ENCODE assay signal across 8 mouse cellular contexts in the genomic region with DNA sequence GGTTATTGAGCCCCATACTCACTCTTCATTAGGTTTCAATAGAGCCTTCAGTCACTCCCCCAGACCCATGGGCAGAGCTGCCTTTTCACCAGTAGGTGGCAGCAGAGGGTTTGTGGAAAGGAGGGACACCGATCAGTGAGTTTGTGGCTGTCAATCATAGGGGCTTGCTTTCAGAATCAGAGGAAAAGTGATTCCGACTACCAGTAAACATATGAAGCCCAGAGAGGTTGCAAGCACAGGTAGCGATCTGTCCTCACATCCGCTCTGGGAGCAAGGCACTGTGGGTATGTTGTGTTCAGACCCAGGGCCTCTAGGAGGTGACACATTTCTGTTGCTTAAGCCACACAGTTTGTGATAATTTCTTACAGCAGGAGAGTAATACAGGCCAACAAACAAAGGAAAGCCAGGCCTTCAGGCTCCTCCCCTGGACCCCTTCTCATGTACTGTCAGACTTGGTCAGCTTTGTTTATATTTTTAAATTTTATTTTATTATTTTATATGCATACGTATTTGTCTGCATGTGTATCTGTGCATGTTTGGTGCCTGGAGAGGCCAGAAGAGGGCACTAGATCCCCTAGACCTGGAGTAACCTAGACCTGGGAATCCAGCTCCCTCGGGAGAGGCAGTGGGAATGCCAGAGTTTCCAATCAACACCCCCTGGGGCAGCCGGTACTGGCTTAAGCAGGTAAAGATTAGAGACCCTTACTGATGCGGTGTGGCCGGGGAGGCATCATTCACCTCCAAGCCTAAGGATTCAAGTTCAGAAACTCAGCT. TPM values are rescaled to one million over a fixed set of nuclear protein-coding genes. Genes with fewer than 3 reads are reported as not detected.
DNase-seq lines count a peak whose midpoint lies in the region; ATAC-seq and TF ChIP-seq lines count a peak whose summit lies in the region.

No protein-coding gene starts in this region.

- H3K9me3 ChIP-seq in E14TG2a.4 (ENCODE audit: low read length), result peaks cover 8% of the 10 kb centered on the region; the same call in 1 of the 2 replicates
- H3K9me3 ChIP-seq in heart, embryonic 16.5 days (replicated peaks; ENCODE audit: control insufficient read depth, low read length), result no peaks in the 10 kb centered on the region
- no peaks in the 10 kb centered on the region for H3K9me3 ChIP-seq in liver, postnatal 0 days (ENCODE audit: low read length)
- no peaks in the 10 kb centered on the region for H3K9me3 ChIP-seq in neural tube, embryonic 12.5 days
- H3K9me3 ChIP-seq in stomach, embryonic 16.5 days (replicated peaks; ENCODE audit: control insufficient read depth, low read length), result no peaks in the 10 kb centered on the region

- 3% methylated on average over 9 of the region's 9 CpGs for WGBS in heart, embryonic 16.5 days
- WGBS in liver, postnatal 0 days (ENCODE audit: insufficient replicate concordance), result 14% methylated on average over 9 of the region's 9 CpGs
- 8% methylated on average over 9 of the region's 9 CpGs for WGBS in neural tube, embryonic 12.5 days
- WGBS in stomach, embryonic 16.5 days, result 9% methylated on average over 9 of the region's 9 CpGs

- no peak overlapping the region for H3K4me3 ChIP-seq in E14TG2a.4 (replicated peaks; ENCODE audit: low read length)
- peak overlapping the region; percentile 47 for H3K4me3 ChIP-seq in heart, embryonic 16.5 days (ENCODE audit: low read length)
- peak overlapping the region; percentile 16 for H3K4me3 ChIP-seq in liver, postnatal 0 days (ENCODE audit: low read depth, low read length)
- H3K4me3 ChIP-seq in neural tube, embryonic 12.5 days, result peak overlapping the region; percentile 15; the same call in 1 of the 2 replicates
- peak overlapping the region; percentile 39 for H3K4me3 ChIP-seq in stomach, embryonic 16.5 days (replicated peaks; ENCODE audit: low read length)

- peak overlapping the region; percentile 59 for H3K4me2 ChIP-seq in heart, embryonic 16.5 days (ENCODE audit: low read depth, low read length)
- peak overlapping the region; percentile 56 for H3K4me2 ChIP-seq in liver, postnatal 0 days (ENCODE audit: low read depth, low read length)
- peak overlapping the region; percentile 54 for H3K4me2 ChIP-seq in neural tube, embryonic 12.5 days (replicated peaks)
- H3K4me2 ChIP-seq in stomach, embryonic 16.5 days (ENCODE audit: low read depth, low read length), result peak overlapping the region; percentile 50

- peak; percentile 93 for DNase-seq in brain, embryonic 14.5 days (ENCODE audit: low read depth)
- DNase-seq in kidney, postnatal 25 days, result peak; percentile 69
- peak; percentile 74 for DNase-seq in liver, postnatal 0 days

- no peak for TF ChIP-seq EP300 in liver, postnatal 0 days (IDR thresholded peaks at IDR 0.05; ENCODE audit: low read depth)

- ATAC-seq in erythroid progenitor cell, adult 5-6 weeks (replicated peaks; ENCODE audit: low FRiP score, poor library complexity, severe bottlenecking), result peak; percentile 58; the same call in 1 of the 2 replicates
- ATAC-seq in heart, embryonic 16.5 days (replicated peaks; ENCODE audit: extremely low read depth, insufficient read depth, low FRiP score), result peak; percentile 81
- ATAC-seq in liver, postnatal 0 days, result peak; percentile 86
- peak; percentile 86 for ATAC-seq in neural tube, embryonic 12.5 days (ENCODE audit: low FRiP score, low read depth)
- peak; percentile 83 for ATAC-seq in stomach, embryonic 16.5 days (ENCODE audit: insufficient read depth, low FRiP score)

- H3K27ac ChIP-seq in heart, embryonic 16.5 days (ENCODE audit: low read length), result peak overlapping the region; percentile 37; the same call in 1 of the 2 replicates
- H3K27ac ChIP-seq in liver, postnatal 0 days (ENCODE audit: low read depth), result no peak overlapping the region
- H3K27ac ChIP-seq in neural tube, embryonic 12.5 days, result no peak overlapping the region
- H3K27ac ChIP-seq in stomach, embryonic 16.5 days (ENCODE audit: low read length), result no peak overlapping the region

- TF ChIP-seq CTCF in E14TG2a.4 (conservative IDR thresholded peaks at IDR 0.05; ENCODE audit: low read length), result peak; percentile 98
- TF ChIP-seq CTCF in brain, embryonic 14.5 days (IDR thresholded peaks at IDR 0.05; ENCODE audit: borderline replicate concordance, extremely low read depth, insufficient read depth, insufficient read length), result peak; percentile 97
- peak; percentile 96 for TF ChIP-seq CTCF in liver, postnatal 0 days (IDR thresholded peaks at IDR 0.05; ENCODE audit: low read depth)

- peaks cover 17% of the 10 kb centered on the region for H3K4me1 ChIP-seq in E14TG2a.4 (replicated peaks; ENCODE audit: low read depth, low read length)
- H3K4me1 ChIP-seq in heart, embryonic 16.5 days (ENCODE audit: control insufficient read depth, insufficient read depth, low read length), result peaks cover 10% of the 10 kb centered on the region
- H3K4me1 ChIP-seq in liver, postnatal 0 days (ENCODE audit: insufficient read depth), result no peaks in the 10 kb centered on the region
- peaks cover 6% of the 10 kb centered on the region for H3K4me1 ChIP-seq in neural tube, embryonic 12.5 days
- H3K4me1 ChIP-seq in stomach, embryonic 16.5 days (ENCODE audit: control insufficient read depth, insufficient read depth, low read length), result peaks cover 5% of the 10 kb centered on the region; the same call in 1 of the 2 replicates

- H3K27me3 ChIP-seq in E14TG2a.4 (ENCODE audit: insufficient read depth, low read length), result no peaks in the 10 kb centered on the region
- H3K27me3 ChIP-seq in heart, embryonic 16.5 days (ENCODE audit: control insufficient read depth, insufficient read depth, low read length), result no peaks in the 10 kb centered on the region
- no peaks in the 10 kb centered on the region for H3K27me3 ChIP-seq in liver, postnatal 0 days (ENCODE audit: insufficient read depth, low read length)
- no peaks in the 10 kb centered on the region for H3K27me3 ChIP-seq in neural tube, embryonic 12.5 days (replicated peaks)
- no peaks in the 10 kb centered on the region for H3K27me3 ChIP-seq in stomach, embryonic 16.5 days (ENCODE audit: control insufficient read depth, insufficient read depth, low read length)

- TF ChIP-seq POLR2A in brain, embryonic 14.5 days (IDR thresholded peaks at IDR 0.05; ENCODE audit: borderline replicate concordance, extremely low read depth, insufficient read depth, insufficient read length, poor library complexity, severe bottlenecking), result no peak

- no peaks in the 10 kb centered on the region for H3K36me3 ChIP-seq in E14TG2a.4 (ENCODE audit: insufficient read depth, low read length)
- H3K36me3 ChIP-seq in heart, embryonic 16.5 days (ENCODE audit: control insufficient read depth, insufficient read depth), result no peaks in the 10 kb centered on the region
- H3K36me3 ChIP-seq in liver, postnatal 0 days (replicated peaks; ENCODE audit: insufficient read depth, low read length), result no peaks in the 10 kb centered on the region
- no peaks in the 10 kb centered on the region for H3K36me3 ChIP-seq in neural tube, embryonic 12.5 days
- no peaks in the 10 kb centered on the region for H3K36me3 ChIP-seq in stomach, embryonic 16.5 days (ENCODE audit: control insufficient read depth, insufficient read depth, low read length)

- H3K9ac ChIP-seq in heart, embryonic 16.5 days (ENCODE audit: low read length), result peak overlapping the region; percentile 37
- 0 out of 2 replicates have a peak overlapping the region, but pooled peaks have one; percentile 8 for H3K9ac ChIP-seq in liver, postnatal 0 days (replicated peaks)
- no peak overlapping the region for H3K9ac ChIP-seq in neural tube, embryonic 12.5 days
- peak overlapping the region; percentile 61 for H3K9ac ChIP-seq in stomach, embryonic 16.5 days (ENCODE audit: low read length)

RNA-seq across cellular contexts. Expression of gene Fxn, which starts 20.8 kb away (rescaled TPM):
- 20.7 and 25.3 TPM in 2 replicates for polyA plus RNA-seq in brain, embryonic 14.5 days (2012; rRNA removed)
- total RNA-seq in erythroid progenitor cell, adult 5-6 weeks (2015; ENCODE audit: low replicate concordance), result 26.4 and 31.7 TPM in 2 replicates
- total RNA-seq in erythroid progenitor cell, adult 5-6 weeks (2017; ENCODE audit: low replicate concordance), result 20.0 and 25.9 TPM in 2 replicates
- polyA plus RNA-seq in heart, embryonic 16.5 days (2015; fragmentation: Nextera tagmentation; extraction: Ambion mirVana), result 65.6 and 67.6 TPM in 2 replicates
- polyA plus RNA-seq in liver, postnatal 0 days (2015; fragmentation: Nextera tagmentation; extraction: Ambion mirVana), result 34.2 and 34.8 TPM in 2 replicates
- polyA plus RNA-seq in neural tube, embryonic 12.5 days (2016; fragmentation: Nextera tagmentation; extraction: Ambion mirVana), result 39.4 and 41.4 TPM in 2 replicates
- 32.5 and 40.2 TPM in 2 replicates for polyA plus RNA-seq in stomach, embryonic 16.5 days (2015; fragmentation: Nextera tagmentation; extraction: Ambion mirVana)
